Mouse (Mus musculus) spleen, adult 2 months (tissue): ENCODE measurements around the gene Rgcc. TPM values are rescaled to one million over a fixed set of nuclear protein-coding genes. Genes with fewer than 3 reads are reported as not detected.
A peak's percentile ranks its signal among the peaks of the same experiment; 100 is the strongest.

Experiments used
- DNase-seq, 2 experiments: peaks; one replicate each; pipeline versions ENCODE4 v3.0.0 to v3.0.0-alpha.2; 2012 to 2021; ENCODE audit warnings: low spot score in 2 of 2, low read depth in 1 of 2
- H3K27ac ChIP-seq: fragments of 200-500 bp; 2 replicates; pipeline ENCODE4 v1.5.1; 2012; ENCODE audit warnings: low read length, inconsistent platforms; ENCODE audit not compliant: insufficient read depth
- H3K27me3 ChIP-seq: fragments of 200-500 bp; 2 replicates; pipeline ENCODE4 v1.6.1; 2012; ENCODE audit warnings: mild to moderate bottlenecking, moderate library complexity, low read length, inconsistent platforms; ENCODE audit not compliant: control insufficient read depth, insufficient read depth
- H3K36me3 ChIP-seq: fragments of 200-500 bp; 2 replicates; pipeline ENCODE4 v1.6.1; 2012; ENCODE audit warnings: mild to moderate bottlenecking, low read length, inconsistent platforms; ENCODE audit not compliant: control insufficient read depth, insufficient read depth
- H3K4me1 ChIP-seq: fragments of 200-500 bp; 2 replicates; pipeline ENCODE4 v1.6.1; 2011; ENCODE audit warnings: inconsistent platforms; ENCODE audit not compliant: control insufficient read depth, insufficient read depth, insufficient read length
- H3K4me3 ChIP-seq: fragments of 200-500 bp; 2 replicates; pipeline ENCODE4 v1.5.1; 2011; ENCODE audit warnings: mild to moderate bottlenecking, inconsistent platforms; ENCODE audit not compliant: insufficient read depth, insufficient read length; ENCODE audit errors: extremely low read depth
- CTCF ChIP-seq: fragments of 200-500 bp; IDR thresholded peaks from 2 replicates; pipeline ENCODE4 v1.5.1; 2011; ENCODE audit warnings: mild to moderate bottlenecking, inconsistent platforms; ENCODE audit not compliant: insufficient read depth, insufficient read length, insufficient replicate concordance; ENCODE audit errors: extremely low read depth
- POLR2A ChIP-seq: fragments of 200-500 bp; IDR thresholded peaks from 2 replicates; pipeline ENCODE4 v1.6.1; 2011; ENCODE audit warnings: low read depth, low read length, inconsistent platforms
- WGBS: fragments of 180-500 bp; shearing (Covaris S2); methylation state at CpG from one replicate; pipeline ENCODE4 v1.1.7; 2018; 5-methylcytosine and 5-hydroxymethylcytosine counted together
- polyA plus RNA-seq: library from polyadenylated mRNA; depleted of rRNA; stranded (reverse); fragments of >200 nt; gene quantifications from 2 replicates; pipeline ENCODE4 v1.2.3, GENCODE M21; 2012

Gene Rgcc
- polyA plus RNA-seq, 1 experiment: 57.6 TPM

GRCm38 (mm10) chr14:79262677-79263076 is 38.8 kb downstream of the Rgcc start:
- Histone ChIP-seq H3K36me3 (no peaks in the 10 kb centered on the region), H3K4me3 (no peak overlapping the region), H3K27ac (no peak overlapping the region), H3K4me1 (no peaks in the 10 kb centered on the region), H3K27me3 (no peaks in the 10 kb centered on the region)
- no peak for DNase-seq
- no peak for TF ChIP-seq POLR2A
- no peak for TF ChIP-seq CTCF
- WGBS: 90% methylated on average over 4 of the region's 4 CpGs

DNA sequence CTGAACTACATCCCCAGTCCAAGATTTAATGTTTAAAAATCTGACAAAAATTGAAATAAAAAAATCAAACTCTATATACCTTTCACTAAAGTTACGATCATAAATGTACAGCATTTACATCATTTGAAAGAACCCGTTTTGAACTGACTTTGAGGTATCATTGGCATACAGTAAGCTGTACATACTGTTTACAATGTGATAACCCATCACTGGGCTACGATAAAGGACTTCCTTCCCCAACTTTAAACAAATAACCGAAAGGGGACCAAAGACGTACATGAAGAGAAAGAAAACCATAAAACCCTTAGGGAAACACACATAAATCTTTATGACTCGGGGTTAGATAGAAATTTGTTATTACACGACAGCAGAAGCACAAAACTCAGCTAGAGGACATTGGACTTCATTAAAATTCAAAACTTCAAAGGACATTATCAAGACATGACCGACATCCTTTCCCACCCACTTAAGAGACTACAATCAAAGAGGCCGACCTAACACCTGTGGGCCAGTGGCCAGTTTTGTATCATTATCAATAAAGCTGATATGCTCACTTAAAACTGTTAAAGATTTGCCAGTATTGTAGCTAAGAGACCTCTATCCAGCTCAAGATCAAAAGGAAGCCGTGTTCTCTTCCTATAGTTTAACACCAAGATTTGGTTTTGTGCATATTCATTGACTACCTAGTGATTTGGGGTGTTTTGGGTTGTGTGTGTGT is 42.2 kb downstream of the Rgcc start:
- Histone ChIP-seq H3K36me3 (no peaks in the 10 kb centered on the region), H3K27ac (no peak overlapping the region), H3K4me3 (no peak overlapping the region), H3K4me1 (no peaks in the 10 kb centered on the region), H3K27me3 (no peaks in the 10 kb centered on the region)
- no peak for DNase-seq
- TF ChIP-seq CTCF (no peak), POLR2A (no peak)
- WGBS: 66% methylated on average over 10 of the region's 10 CpGs

DNA sequence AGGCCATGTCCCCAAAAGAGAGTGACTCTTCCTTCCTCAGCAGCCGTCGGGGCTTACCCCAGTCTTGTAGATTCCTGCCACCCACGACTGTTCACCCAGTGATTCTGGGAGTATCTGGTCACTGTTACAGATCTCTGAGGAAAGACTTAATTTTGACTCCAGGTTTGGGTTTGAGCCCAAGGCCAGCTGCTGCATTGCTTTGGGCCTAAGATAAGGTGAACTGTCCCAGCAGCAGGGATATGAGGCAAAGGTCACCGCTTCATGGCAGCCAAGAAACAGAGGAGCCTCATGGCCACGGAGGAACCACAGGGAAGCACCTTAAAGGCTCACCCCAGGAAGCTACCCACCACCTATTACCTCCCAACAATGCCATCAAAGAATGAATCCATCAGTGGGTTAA is 44.8 kb downstream of the Rgcc start:
- Histone ChIP-seq H3K27me3 (no peaks in the 10 kb centered on the region), H3K4me3 (no peak overlapping the region), H3K4me1 (no peaks in the 10 kb centered on the region), H3K27ac (no peak overlapping the region), H3K36me3 (no peaks in the 10 kb centered on the region)
- TF ChIP-seq CTCF (no peak), POLR2A (no peak)
- no peak for DNase-seq
- WGBS: 90% methylated on average over 5 of the region's 5 CpGs

GRCm38 (mm10) chr14:79255786-79256185 is 45.7 kb downstream of the Rgcc start:
- Histone ChIP-seq H3K27ac (no peak overlapping the region), H3K36me3 (no peaks in the 10 kb centered on the region), H3K4me1 (no peaks in the 10 kb centered on the region), H3K27me3 (no peaks in the 10 kb centered on the region), H3K4me3 (no peak overlapping the region)
- TF ChIP-seq CTCF (no peak), POLR2A (no peak)
- 29% methylated on average over 1 of the region's 2 CpGs for WGBS
- no peak for DNase-seq

GRCm38 (mm10) chr14:79251727-79252285 is 49.6 kb downstream of the Rgcc start:
- TF ChIP-seq CTCF: no peak
- no peak for TF ChIP-seq POLR2A
- no peaks in the 10 kb centered on the region for H3K4me1 ChIP-seq
- WGBS: 71% methylated on average over 5 of the region's 5 CpGs
- no peak overlapping the region for H3K27ac ChIP-seq
- no peak for DNase-seq
- no peaks in the 10 kb centered on the region for H3K36me3 ChIP-seq
- no peak overlapping the region for H3K4me3 ChIP-seq
- no peaks in the 10 kb centered on the region for H3K27me3 ChIP-seq

GRCm38 (mm10) chr14:79244571-79244970 is 56.9 kb downstream of the Rgcc start:
- Histone ChIP-seq H3K27me3 (no peaks in the 10 kb centered on the region), H3K4me1 (peaks cover 2% of the 10 kb centered on the region; the same call in 1 of the 2 replicates), H3K4me3 (no peak overlapping the region), H3K36me3 (no peaks in the 10 kb centered on the region), H3K27ac (no peak overlapping the region)
- WGBS: 70% methylated on average over 3 of the region's 3 CpGs
- no peak for DNase-seq
- TF ChIP-seq POLR2A: no peak
- TF ChIP-seq CTCF: no peak

DNA sequence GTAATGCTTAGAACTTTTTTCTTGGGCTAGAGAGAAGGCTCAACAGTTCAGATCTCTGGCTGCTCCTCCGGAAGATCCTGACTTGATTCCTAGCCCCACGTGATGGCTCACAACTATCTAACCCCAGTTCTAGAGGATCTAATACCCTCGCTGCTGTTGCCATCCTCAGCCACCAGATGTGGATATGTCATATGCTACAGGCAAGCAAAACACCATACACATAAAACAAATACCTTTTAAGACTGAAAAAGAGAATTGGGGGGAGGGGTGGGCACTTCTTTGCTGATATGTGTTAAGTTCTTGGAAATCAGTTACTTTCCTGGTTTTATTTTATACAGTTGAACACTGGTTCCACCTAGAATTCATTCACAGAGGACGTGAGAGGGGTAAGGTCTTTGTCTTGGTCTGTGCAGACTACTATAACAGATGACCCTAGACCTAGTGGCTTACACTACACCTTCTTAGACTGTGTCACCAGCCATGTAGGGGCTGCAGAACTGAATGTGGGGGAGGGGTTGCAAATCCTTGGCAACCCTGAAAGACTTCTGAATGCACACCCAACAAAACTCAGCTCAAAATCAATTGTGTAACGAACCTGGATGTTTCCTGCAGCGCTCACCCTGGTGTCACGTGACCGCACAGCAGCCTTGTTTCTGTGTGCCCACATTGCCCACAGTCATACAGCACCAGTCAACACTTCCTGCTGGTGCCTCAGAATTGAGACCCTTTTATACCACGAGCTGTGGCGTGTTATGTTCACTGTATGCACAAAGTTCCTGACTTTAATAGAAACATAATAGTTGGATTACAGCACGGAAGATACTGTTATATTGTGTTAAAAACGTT is 58.2 kb downstream of the Rgcc start:
- Histone ChIP-seq H3K27me3 (no peaks in the 10 kb centered on the region), H3K27ac (peak overlapping the region; percentile 36; the same call in 1 of the 2 replicates), H3K4me1 (peaks cover 2% of the 10 kb centered on the region; the same call in 1 of the 2 replicates), H3K36me3 (no peaks in the 10 kb centered on the region), H3K4me3 (no peak overlapping the region)
- peak; percentile 42 to 55 for DNase-seq
- no peak for TF ChIP-seq CTCF
- no peak for TF ChIP-seq POLR2A
- 24% methylated on average over 12 of the region's 12 CpGs for WGBS
